Mouse (Mus musculus) cerebellum, adult (tissue): ENCODE data around the gene Snx6.
A peak's percentile ranks its signal among the peaks of the same experiment; 100 is the strongest.

Experiments
- ATAC-seq: cut with Nextera tagmentation; 2 replicates; pipeline ENCODE4 v1.9.2; 2017; ENCODE audit warnings: mild to moderate bottlenecking, moderate library complexity, mixed read lengths; ENCODE audit not compliant: insufficient number of reproducible peaks, low FRiP score, low TSS enrichment

Gene Snx6

DNA sequence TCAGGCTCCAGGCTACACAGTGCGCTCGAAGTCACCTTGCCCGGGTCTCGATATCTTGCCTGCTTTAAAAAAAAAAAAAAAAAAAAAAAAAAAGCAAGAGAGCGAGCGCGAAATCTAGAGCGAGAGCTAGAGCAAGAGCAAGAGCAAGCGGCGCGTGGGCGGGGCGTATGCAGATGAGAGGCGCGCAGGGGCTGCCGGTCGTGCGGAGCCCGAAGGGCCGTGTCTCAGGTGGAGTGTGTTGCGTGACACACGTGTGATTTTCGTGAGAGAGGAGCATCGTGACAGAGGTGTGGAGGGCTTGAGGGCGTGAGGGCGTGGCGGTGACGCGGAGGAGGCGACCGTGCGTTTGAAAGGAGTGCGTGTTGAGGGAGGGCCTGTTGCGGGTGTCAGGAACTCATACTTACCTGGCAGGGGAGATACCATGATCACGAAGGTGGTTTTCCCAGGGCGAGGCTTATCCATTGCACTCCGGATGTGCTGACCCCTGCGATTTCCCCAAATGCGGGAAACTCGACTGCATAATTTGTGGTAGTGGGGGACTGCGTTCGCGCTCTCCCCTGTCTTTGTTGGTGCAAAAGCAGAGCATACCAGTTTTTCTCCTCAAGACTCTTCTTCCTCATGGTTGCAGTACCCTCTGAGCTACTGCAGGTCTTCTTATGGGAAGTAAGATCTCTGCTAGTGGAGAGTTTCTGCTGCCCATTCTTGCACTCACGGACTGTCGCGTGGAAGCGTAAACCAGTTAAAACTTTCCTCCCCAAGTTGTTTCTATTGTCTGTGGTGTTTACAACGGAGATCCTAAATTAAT is 81.5 kb downstream of the Snx6 start:
- peak; percentile 60 for ATAC-seq

DNA sequence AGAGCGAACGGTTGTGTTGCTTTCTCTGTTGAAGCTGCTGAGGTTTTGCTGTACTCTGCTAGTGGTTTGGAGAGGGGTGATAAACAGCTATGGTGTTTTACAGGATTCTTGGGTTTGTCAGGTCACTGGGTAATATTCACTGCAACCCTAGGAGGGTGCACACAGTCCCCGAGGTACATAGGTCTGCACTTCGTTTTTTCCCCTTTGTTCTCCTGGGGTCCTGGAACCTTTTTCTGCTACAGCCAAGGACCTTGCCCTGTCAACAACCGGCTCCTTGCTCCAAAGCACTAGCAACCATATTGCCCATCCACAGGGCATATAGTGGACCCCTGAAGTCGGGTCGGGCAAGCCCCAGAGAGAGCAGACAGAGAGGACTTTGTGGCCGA is 85.0 kb downstream of the Snx6 start:
- ATAC-seq: peak; percentile 72

DNA sequence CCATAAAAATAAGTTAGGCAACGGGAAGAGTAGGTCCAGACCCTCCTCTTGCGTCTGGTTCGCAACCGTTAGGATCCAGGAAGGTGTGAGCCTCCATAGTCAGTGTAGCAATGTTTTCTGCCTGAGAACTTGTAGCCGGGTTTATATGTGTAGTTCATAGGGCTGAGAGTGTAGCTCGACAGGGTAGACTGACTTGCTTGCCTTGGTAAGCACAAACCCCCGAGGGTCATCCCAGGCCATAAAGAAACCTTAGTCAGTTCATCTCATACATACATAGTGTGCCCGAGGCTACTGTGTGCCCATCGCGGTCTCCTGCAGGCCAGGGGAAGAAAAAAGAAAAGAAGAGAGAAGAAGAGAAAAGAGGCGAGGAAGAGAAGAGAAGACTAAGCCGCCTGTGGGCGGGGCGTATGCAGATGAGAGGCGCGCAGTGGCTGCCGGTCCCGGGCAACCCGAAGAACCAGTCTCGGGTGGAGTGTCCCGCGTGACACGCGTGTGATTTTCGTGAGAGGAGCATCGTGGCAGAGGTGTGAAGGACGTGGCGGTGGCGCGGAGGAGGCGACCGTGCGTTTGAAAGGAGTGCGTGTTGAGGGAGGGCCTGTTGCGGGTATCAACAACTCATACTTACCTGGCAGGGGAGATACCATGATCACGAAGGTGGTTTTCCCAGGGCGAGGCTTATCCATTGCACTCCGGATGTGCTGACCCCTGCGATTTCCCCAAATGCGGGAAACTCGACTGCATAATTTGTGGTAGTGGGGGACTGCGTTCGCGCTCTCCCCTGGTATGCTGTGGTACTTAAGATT is 85.6 kb downstream of the Snx6 start:
- peak; percentile 36 for ATAC-seq

DNA sequence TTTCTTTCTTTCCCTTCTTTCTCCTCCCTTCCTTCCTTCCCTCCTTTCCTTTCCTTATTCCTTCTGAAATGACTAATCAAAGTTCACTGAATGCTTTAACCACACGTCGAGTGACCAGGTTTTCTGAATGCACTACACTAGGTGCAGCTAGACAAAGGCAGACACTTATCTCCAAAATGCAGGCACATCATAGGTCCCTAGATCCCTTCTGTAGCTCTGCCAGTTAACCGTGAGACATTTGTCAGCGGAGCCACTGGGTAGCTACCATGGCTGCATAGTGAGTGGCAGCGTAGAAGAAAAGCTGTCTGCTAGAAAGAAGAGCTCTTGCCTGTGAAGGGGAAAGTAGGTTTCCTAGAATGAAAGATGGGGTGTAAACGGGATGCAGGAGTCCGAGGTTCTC is 96.1 kb downstream of the Snx6 start:
- no peak for ATAC-seq

DNA sequence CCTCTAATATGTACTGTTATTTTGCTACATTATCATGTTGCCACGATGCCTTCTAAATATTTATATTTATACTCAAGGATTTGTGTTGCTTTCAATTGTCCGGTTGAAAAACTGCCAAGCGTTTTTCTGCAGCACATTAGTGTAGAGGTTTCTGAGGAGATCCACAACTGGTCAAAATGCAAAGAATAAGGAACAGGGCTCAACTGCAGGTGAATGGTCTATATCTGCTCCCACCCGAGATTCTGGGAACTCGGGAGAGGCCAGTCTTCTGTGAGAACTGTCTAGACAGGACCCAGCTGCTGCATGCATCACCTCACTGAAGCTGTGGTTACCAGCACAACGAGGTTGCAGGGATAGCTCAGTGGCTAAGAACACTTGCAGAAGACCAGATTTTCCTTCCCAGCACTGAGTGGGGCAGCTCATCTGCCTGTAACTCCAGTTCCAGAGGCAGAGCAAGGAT is 97.7 kb downstream of the Snx6 start:
- no peak for ATAC-seq

DNA sequence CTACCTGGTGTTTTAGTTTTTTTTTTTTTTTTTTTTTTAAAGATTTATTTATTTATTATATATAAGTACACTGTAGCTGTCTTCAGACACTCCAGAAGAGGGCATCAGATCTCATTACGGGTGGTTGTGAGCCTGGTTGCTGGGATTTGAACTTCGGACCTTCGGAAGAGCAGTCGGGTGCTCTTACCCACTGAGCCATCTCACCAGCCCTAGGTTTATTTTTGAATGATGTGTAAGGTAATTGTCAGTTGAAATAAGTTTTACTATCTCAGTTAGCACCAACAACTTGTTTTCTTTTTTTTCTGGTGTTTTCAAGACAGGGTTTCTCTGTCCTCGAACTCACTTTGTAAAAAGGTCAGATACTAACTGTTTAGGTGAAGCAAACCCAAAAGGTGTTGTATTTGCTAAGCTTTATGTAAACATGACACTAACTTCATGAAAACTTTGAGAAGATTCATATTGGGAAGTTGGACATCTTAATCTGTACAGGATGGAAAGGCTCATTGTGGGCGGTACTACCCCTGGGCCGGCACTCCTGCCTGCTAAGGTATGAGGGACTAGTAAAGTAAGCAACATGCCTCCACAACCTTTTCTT is 98.4 kb downstream of the Snx6 start:
- no peak for ATAC-seq
